Mouse (Mus musculus) cerebellum, adult 2 months (tissue): ENCODE measurements around the gene Med1. TPM values are rescaled to one million over a fixed set of nuclear protein-coding genes. Genes with fewer than 3 reads are reported as not detected.
A peak's percentile ranks its signal among the peaks of the same experiment; 100 is the strongest.

ENCODE experiments used
- DNase-seq, 2 experiments: peaks; one replicate each; pipeline ENCODE4 v3.0.0; 2021
- H3K27ac ChIP-seq: fragments of 200-500 bp; 2 replicates; pipeline ENCODE4 v1.5.1; 2012; ENCODE audit warnings: low read length, control low read depth, inconsistent platforms; ENCODE audit not compliant: insufficient read depth
- H3K27me3 ChIP-seq: fragments of 200-500 bp; 2 replicates; pipeline ENCODE4 v1.6.1; 2012; ENCODE audit warnings: inconsistent platforms, mild to moderate bottlenecking, low read length, moderate library complexity; ENCODE audit not compliant: control insufficient read depth, insufficient read depth
- H3K4me1 ChIP-seq: fragments of 200-500 bp; 2 replicates; pipeline ENCODE4 v1.6.1; 2011; ENCODE audit warnings: low read length; ENCODE audit not compliant: control insufficient read depth, insufficient read depth
- H3K4me3 ChIP-seq: fragments of 200-500 bp; replicated peaks from 2 replicates; pipeline ENCODE3; 2011; ENCODE audit warnings: mild to moderate bottlenecking, low read depth, low read length, control low read depth; ENCODE audit not compliant: insufficient read depth
- CTCF ChIP-seq: fragments of 200-500 bp; IDR thresholded peaks from 2 replicates; pipeline ENCODE4 v1.5.1; 2011; ENCODE audit warnings: low read depth, mild to moderate bottlenecking, control low read depth, low read length, moderate library complexity, borderline replicate concordance; ENCODE audit not compliant: insufficient read depth
- POLR2A ChIP-seq: fragments of 200-500 bp; IDR thresholded peaks from 2 replicates; pipeline ENCODE4 v1.6.1; 2011; ENCODE audit warnings: low read length, control low read depth, borderline replicate concordance; ENCODE audit not compliant: insufficient read depth
- WGBS: fragments of 180-500 bp; shearing (Covaris S2); methylation state at CpG from one replicate; pipeline ENCODE4 v1.1.7; 2018; 5-methylcytosine and 5-hydroxymethylcytosine counted together
- polyA plus RNA-seq: library from polyadenylated mRNA; depleted of rRNA; stranded (reverse); fragments of >200 nt; gene quantifications from 2 replicates; pipeline ENCODE4 v1.2.3, GENCODE M21; 2012

Gene Med1
- polyA plus RNA-seq, 1 experiment = 27.0 TPM

- TF ChIP-seq POLR2A (no peak), CTCF (no peak)
- WGBS = 87% methylated on average over 1 of the region's 1 CpGs
These were observed 24.7 kb downstream of the Med1 start for GRCm38 (mm10) chr11:98168400-98168799.

DNA sequence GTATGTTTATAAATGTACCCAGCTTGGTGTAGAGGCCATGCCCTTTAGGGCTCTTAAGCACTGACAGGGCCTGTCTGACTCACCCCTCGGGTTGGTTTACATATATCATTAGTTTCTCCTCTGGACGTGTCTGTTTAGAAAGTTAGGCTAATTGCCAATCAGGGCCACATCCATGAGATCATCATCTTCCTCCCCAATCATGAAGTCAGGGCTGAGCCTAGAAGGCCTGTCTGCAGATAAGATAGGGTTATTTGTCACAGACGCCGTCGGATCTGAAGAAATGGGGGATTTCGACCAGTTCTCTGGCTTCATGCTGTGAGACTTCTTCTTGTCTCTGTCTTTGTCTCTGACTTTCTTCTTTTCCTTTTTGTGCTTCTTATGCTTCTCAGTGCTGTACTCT, 38.0 kb downstream of the Med1 start:
- 73% methylated on average over 6 of the region's 6 CpGs for WGBS
- no peak overlapping the region for H3K27ac ChIP-seq
- no peaks in the 10 kb centered on the region for H3K27me3 ChIP-seq
- H3K4me1 ChIP-seq = no peaks in the 10 kb centered on the region
- no peak for DNase-seq
- TF ChIP-seq CTCF (no peak), POLR2A (no peak)
- H3K4me3 ChIP-seq = no peak overlapping the region

More at GRCm38 (mm10) chr11:98168400-98168799, 24.7 kb downstream of the Med1 start:
- no peak overlapping the region for H3K27ac ChIP-seq
- no peaks in the 10 kb centered on the region for H3K27me3 ChIP-seq
- no peak overlapping the region for H3K4me3 ChIP-seq
- no peak for DNase-seq
- no peaks in the 10 kb centered on the region for H3K4me1 ChIP-seq

DNA sequence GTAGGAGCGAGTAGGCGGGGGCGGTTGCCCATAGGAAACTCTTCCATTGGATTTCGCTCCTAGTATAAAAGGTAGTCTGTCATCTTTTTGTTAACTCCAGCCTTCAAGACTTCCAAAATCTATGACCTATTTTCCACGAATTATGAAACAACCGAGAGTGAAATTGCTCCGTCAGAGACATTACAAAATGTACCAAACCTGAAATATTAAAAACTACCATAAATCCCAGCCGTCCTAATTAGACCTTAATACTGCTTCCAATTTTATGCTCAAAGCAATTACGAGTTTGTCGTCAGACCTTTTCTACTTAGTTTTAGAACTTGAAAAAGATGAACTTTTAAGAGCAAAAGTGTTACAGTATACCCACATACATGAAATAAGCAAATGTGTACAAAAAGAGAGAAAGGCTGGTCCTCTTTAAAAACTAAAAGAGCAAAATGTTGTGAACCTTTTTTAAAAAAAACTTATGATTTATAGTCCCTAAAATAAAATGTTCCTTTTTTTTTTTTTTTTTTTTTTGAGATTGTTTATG, 42.4 kb downstream of the Med1 start:
- DNase-seq = no peak
- peaks cover 8% of the 10 kb centered on the region; the same call in 1 of the 2 replicates for H3K4me1 ChIP-seq
- 6% methylated on average over 10 of the region's 10 CpGs for WGBS
- no peak overlapping the region for H3K4me3 ChIP-seq
- TF ChIP-seq CTCF = no peak
- no peak for TF ChIP-seq POLR2A
- no peaks in the 10 kb centered on the region for H3K27me3 ChIP-seq
- H3K27ac ChIP-seq = no peak overlapping the region

DNA sequence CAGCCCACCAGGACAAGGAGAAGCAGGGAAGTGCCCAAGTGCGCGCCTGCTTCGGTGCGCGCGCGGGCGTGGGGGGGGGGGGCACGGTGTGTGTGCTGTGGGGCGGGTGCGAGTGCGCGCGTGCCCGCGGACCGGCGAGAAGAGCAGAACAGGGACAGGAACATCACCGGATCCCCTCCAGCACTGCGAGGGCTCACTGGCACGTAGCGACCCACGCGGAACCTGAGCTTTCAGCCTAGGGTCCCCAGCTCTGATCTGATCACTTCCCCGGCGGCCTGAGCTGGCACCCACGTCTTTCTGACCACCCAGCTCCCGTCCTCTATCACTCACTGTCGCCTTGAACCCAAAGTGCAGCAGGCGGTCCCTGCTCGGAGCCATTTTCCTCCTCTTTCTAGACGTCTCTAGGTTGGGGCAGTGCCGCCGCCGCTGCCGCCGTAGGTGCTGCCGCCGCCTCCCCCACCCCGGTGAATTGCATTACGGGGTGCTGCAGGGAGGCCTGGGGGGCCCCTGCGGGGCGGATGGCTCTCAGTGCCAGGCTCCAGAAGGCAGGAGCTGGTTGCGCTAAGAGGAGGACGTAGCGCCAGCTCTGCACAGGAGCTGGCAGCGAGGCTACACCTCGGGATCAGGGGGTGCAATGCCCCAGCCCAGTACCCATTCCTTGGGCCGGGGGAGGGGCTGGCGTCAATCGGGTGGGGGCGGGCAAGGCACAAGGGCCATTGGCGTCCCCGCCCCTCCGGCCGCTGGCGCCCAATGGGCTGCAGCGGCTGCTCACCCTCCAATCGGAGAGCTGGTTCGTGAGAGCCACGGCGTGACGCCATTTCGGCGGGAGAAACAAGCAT, 43.1 kb downstream of the Med1 start, which contains the start of gene Fbxl20:
Fbxl20 (minus strand) TSS at position 618 of the 839 bp plus-strand sequence.
- Histone ChIP-seq H3K4me1 (peaks cover 8% of the 10 kb centered on the region; the same call in 1 of the 2 replicates), H3K27me3 (no peaks in the 10 kb centered on the region), H3K4me3 (peak within 1 kb of the TSS; percentile 84), H3K27ac (peak within 1 kb of the TSS; percentile 82)
- TF ChIP-seq POLR2A (peak; percentile 30; the same call in 1 of the 2 replicates), CTCF (no peak)
- under 1% methylated on average over 62 of the region's 65 CpGs for WGBS
- peak; percentile 88 to 94 for DNase-seq

DNA sequence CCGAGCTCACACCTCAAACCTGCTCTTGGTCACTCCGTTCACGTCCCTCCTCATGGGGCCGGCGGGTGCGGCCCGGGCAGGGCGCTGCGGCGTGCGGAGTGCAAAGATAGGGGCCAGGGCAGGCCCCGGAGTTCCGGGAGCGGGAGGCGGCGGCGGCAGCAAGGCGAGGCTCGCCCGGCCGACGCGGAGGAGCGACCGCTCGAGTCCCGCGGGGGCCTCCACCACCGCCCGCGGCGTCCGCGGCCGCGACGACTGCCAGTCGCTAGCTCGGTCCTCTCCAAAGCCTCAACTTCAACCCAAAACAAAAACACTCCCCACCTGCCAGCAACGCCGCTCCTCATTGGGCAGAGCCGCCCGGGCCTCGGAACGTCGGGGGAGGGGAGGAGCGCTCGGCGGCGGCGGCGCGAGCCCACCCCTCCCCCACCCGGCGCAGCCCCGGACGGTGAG, 43.8 kb downstream of the Med1 start:
- Histone ChIP-seq H3K4me3 (peak overlapping the region; percentile 84), H3K27me3 (no peaks in the 10 kb centered on the region), H3K4me1 (peaks cover 8% of the 10 kb centered on the region; the same call in 1 of the 2 replicates), H3K27ac (peak overlapping the region; percentile 82)
- under 1% methylated on average over 55 of the region's 57 CpGs for WGBS
- DNase-seq = peak; percentile 94 to 95
- TF ChIP-seq CTCF (no peak), POLR2A (no peak; the same call in 1 of the 2 replicates)

DNA sequence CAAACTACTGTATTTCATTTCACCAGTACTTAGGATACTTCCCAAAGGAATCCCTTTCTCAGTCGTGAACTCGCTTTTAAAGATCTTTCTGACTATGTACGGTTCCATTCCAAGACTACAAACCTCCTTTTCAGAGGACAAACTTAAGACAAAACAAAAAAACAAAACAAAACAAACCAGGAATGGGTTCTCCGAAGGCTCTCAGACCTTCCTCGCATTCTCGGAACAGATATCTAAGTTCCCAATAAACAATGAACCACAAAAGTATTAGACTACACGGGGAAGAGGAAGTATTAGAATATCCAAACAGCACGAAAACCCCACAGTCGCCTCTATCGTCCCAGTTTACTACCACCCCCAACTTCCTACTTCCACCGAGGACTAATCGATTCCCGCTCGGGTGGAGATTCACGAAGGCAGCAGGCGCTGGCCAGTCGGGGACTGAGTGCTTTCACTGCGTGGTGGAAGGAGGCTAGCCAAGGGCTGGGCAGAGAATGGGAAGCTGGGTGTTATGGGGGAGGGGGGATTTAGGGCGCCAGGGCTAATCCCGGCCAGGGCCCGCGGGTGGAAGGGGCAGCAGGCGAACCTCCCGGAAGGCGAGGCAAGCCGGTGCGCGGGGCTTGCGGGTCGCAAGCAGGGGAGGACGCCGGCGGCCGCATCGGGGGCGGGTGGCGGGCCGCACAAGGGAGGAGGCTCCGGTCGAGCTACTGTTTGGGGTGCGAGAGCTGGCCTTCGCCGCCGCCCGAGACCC, 44.4 kb downstream of the Med1 start:
- TF ChIP-seq CTCF (no peak), POLR2A (no peak)
- under 1% methylated on average over 44 of the region's 45 CpGs for WGBS
- Histone ChIP-seq H3K27me3 (no peaks in the 10 kb centered on the region), H3K4me1 (peaks cover 8% of the 10 kb centered on the region; the same call in 1 of the 2 replicates), H3K27ac (peak overlapping the region; percentile 74), H3K4me3 (peak overlapping the region; percentile 84)
- peak in 1 of 2 experiments; percentile 56 for DNase-seq

- WGBS = 68% methylated on average over 7 of the region's 7 CpGs
- no peaks in the 10 kb centered on the region for H3K27me3 ChIP-seq
- no peak for TF ChIP-seq CTCF
- no peak for TF ChIP-seq POLR2A
- no peak for DNase-seq
- no peak overlapping the region for H3K27ac ChIP-seq
- no peak overlapping the region for H3K4me3 ChIP-seq
- peaks cover 8% of the 10 kb centered on the region; the same call in 1 of the 2 replicates for H3K4me1 ChIP-seq
These were observed 47.2 kb downstream of the Med1 start for GRCm38 (mm10) chr11:98145856-98146255.
